Mouse (Mus musculus) C2C12 (cell line): ENCODE results near the gene Arhgef3.

ENCODE experiments used
- CEBPB ChIP-seq: IDR thresholded peaks from one replicate; pipeline ENCODE4 v1.6.1; 2011; ENCODE audit warnings: low read depth, mild to moderate bottlenecking, control low read depth, moderate library complexity
- CTCF ChIP-seq: IDR thresholded peaks from one replicate; pipeline ENCODE4 v1.5.1; 2011; ENCODE audit not compliant: control insufficient read depth, insufficient read depth, insufficient read length
- FOSL1 ChIP-seq: IDR thresholded peaks from one replicate; pipeline ENCODE4 v1.8.0; 2011; ENCODE audit warnings: mild to moderate bottlenecking, low read length; ENCODE audit not compliant: poor library complexity, insufficient read depth, severe bottlenecking
- MAX ChIP-seq: IDR thresholded peaks from one replicate; pipeline ENCODE4 v1.6.1; 2011; ENCODE audit warnings: mild to moderate bottlenecking, control low read depth
- MYOD1 ChIP-seq: IDR thresholded peaks from one replicate; pipeline ENCODE4 v1.6.1; 2011; ENCODE audit warnings: low read depth; ENCODE audit not compliant: control insufficient read depth, insufficient read length
- MYOG ChIP-seq: IDR thresholded peaks from one replicate; pipeline ENCODE4 v1.6.1; 2011; ENCODE audit not compliant: control insufficient read depth, insufficient read length; ENCODE audit errors: extremely low read depth
- USF1 ChIP-seq: IDR thresholded peaks from one replicate; pipeline ENCODE4 v1.6.1; 2011; ENCODE audit warnings: low read depth, mild to moderate bottlenecking, control low read depth, moderate library complexity

DNA sequence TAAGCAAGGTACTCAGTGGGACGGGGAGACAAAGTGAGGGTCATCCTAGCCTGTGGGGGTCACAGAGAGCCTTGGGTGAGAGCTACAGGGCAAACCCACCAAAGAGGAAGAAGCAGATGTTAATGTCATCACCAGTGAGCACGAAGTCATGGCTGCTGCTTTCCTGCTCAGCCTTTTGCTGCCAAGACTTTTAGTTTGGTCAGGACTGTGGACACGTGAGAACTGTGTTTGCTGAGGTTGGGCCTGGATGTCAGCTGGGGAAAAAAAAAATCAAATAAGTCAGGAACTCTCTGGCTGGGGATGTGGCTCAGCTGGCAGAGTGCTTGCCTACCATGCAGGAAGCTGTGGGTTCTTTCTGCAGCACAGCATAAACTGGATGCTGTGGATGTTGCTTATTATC, 213.2 kb downstream of the Arhgef3 start:
- no peak for TF ChIP-seq CTCF
- no peak for TF ChIP-seq USF1
- no peak for TF ChIP-seq MAX
- TF ChIP-seq CEBPB, result no peak
- no peak for TF ChIP-seq FOSL1
- no peak for TF ChIP-seq MYOD1
- TF ChIP-seq MYOG, result no peak
